Mouse (Mus musculus) Patski (cell line): ENCODE results near the gene Arl3. TPM values are rescaled to one million over a fixed set of nuclear protein-coding genes. Genes with fewer than 3 reads are reported as not detected.

Experiments
- ATAC-seq: fragments of 100-300 bp; one replicate; pipeline ENCODE4 v1.8.0; 2021
- CTCF ChIA-PET: fragments of 350-600 bp; sonication (Branson Sonifier 250); formaldehyde crosslinking; loops from one replicate; lab custom pipeline; 2022; ENCODE audit warnings: inconsistent platforms; lab: Charles Lee
- POLR2A ChIA-PET: fragments of 350-600 bp; sonication (Branson Sonifier 250); formaldehyde crosslinking; loops from one replicate; lab custom pipeline; 2022; ENCODE audit warnings: antibody characterized with exemption, inconsistent platforms; lab: Charles Lee
- DNase-seq: peaks from one replicate; pipeline ENCODE4 v3.0.0-alpha.2; 2011; ENCODE audit warnings: low read depth, low spot score
- H3K27me3 ChIP-seq: fragments of 371-371 bp; one replicate; pipeline ENCODE4 v1.5.1; 2021
- CTCF ChIP-seq: fragments of 100-300 bp; IDR thresholded peaks from one replicate; pipeline ENCODE4 v1.5.1; 2021
- in situ Hi-C: fragments of 300-500 bp; cut with MboI; formaldehyde crosslinking; loops from 3 replicates; pipeline ENCODE4 v1.11.1; 2018; ENCODE audit warnings: low pct_unique_long_range_greater_than_20kb, mixed read lengths
- polyA plus RNA-seq: library from polyadenylated mRNA; unstranded; gene quantifications from one replicate; pipeline ENCODE4 v1.2.3, GENCODE M21; 2021

The Arl3 gene
- 187 TPM for polyA plus RNA-seq

GRCm38 (mm10) chr19:46572951-46573937 lies at the start of gene Arl3, which contains the start of gene Sfxn2:
Gene Arl3, minus strand, starts transcription at chr19:46573198.
Gene Sfxn2, plus strand, starts transcription at chr19:46573365.
- DNase-seq (peak; percentile 69), ATAC-seq (peak; percentile 91)
- H3K27me3 ChIP-seq = no peaks in the 10 kb centered on the region
- CTCF ChIA-PET = interaction anchor here (0.8 to 1.5 kb wide), 3 partner anchors 15 to 26 kb away, joined by 3 to 4 read pairs (median 3); no protein-coding TSS in a partner anchor
- TF ChIP-seq CTCF = no peak
- in situ Hi-C loops = no loop called here
- POLR2A ChIA-PET = no interaction called here

- POLR2A ChIA-PET = interaction anchor here (0.6 kb wide), 1 partner anchor 21 kb away, joined by 3 read pairs; no protein-coding TSS in a partner anchor
- CTCF ChIA-PET = no interaction called here
- DNase-seq (no peak), ATAC-seq (peak; percentile 23)
- H3K27me3 ChIP-seq = no peaks in the 10 kb centered on the region
- TF ChIP-seq CTCF = no peak
- in situ Hi-C loops = no loop called here
Measured at GRCm38 (mm10) chr19:46622659-46623193, 49.7 kb upstream of the Arl3 start.

- TF ChIP-seq CTCF = no peak
- in situ Hi-C loops = no loop called here
- ATAC-seq (no peak), DNase-seq (no peak)
- no peaks in the 10 kb centered on the region for H3K27me3 ChIP-seq
- CTCF ChIA-PET = no interaction called here
- POLR2A ChIA-PET = interaction anchor here (0.6 kb wide), 2 partner anchors 20 to 144 kb away, joined by 3 to 4 read pairs; no protein-coding TSS in a partner anchor
Measured at GRCm38 (mm10) chr19:46621236-46622183, 48.5 kb upstream of the Arl3 start.

- POLR2A ChIA-PET = no interaction called here
- no peak for ATAC-seq
- TF ChIP-seq CTCF = no peak
- in situ Hi-C loops = no loop called here
- H3K27me3 ChIP-seq = no peaks in the 10 kb centered on the region
- no peak for DNase-seq
- CTCF ChIA-PET = interaction anchor here (0.9 to 1.7 kb wide), 3 partner anchors 17 to 33 kb away, joined by 3 to 4 read pairs (median 3); no protein-coding TSS in a partner anchor
Measured at GRCm38 (mm10) chr19:46620016-46620808, 47.2 kb upstream of the Arl3 start.

GRCm38 (mm10) chr19:46619518-46619917 lies 46.5 kb upstream of the Arl3 start:
- DNase-seq (no peak), ATAC-seq (no peak)
- in situ Hi-C loops = no loop called here
- CTCF ChIA-PET = interaction anchor here (1.7 kb wide), 1 partner anchor 31 kb away, joined by 4 read pairs; no protein-coding TSS in a partner anchor
- TF ChIP-seq CTCF = no peak
- POLR2A ChIA-PET = no interaction called here
- no peaks in the 10 kb centered on the region for H3K27me3 ChIP-seq

GRCm38 (mm10) chr19:46619001-46619400 lies 46.0 kb upstream of the Arl3 start:
- H3K27me3 ChIP-seq = no peaks in the 10 kb centered on the region
- in situ Hi-C loops = no loop called here
- POLR2A ChIA-PET = no interaction called here
- DNase-seq (no peak), ATAC-seq (no peak)
- TF ChIP-seq CTCF = no peak
- CTCF ChIA-PET = interaction anchor here (1.3 to 1.7 kb wide), 2 partner anchors 11 to 31 kb away, joined by 4 read pairs; no protein-coding TSS in a partner anchor

- no peak for TF ChIP-seq CTCF
- H3K27me3 ChIP-seq = no peaks in the 10 kb centered on the region
- POLR2A ChIA-PET = no interaction called here
- CTCF ChIA-PET = interaction anchor here (1.3 kb wide), 2 partner anchors 10 to 12 kb away, joined by 4 read pairs; no protein-coding TSS in a partner anchor
- no peak for DNase-seq
- ATAC-seq = no peak
- in situ Hi-C loops = no loop called here
Measured at GRCm38 (mm10) chr19:46618322-46618721, 45.3 kb upstream of the Arl3 start.

- ATAC-seq (no peak), DNase-seq (no peak)
- no peak for TF ChIP-seq CTCF
- in situ Hi-C loops = no loop called here
- CTCF ChIA-PET = interaction anchor here (1.3 kb wide), 1 partner anchor 11 kb away, joined by 4 read pairs; no protein-coding TSS in a partner anchor
- H3K27me3 ChIP-seq = no peaks in the 10 kb centered on the region
- POLR2A ChIA-PET = interaction anchor here (0.6 kb wide), 1 partner anchor 16 kb away, joined by 4 read pairs; no protein-coding TSS in a partner anchor
Measured at GRCm38 (mm10) chr19:46617361-46617760, 44.4 kb upstream of the Arl3 start.

- ATAC-seq (no peak), DNase-seq (no peak)
- CTCF ChIA-PET = interaction anchor here (0.7 kb wide), 1 partner anchor 36 kb away, joined by 3 read pairs; no protein-coding TSS in a partner anchor
- H3K27me3 ChIP-seq = no peaks in the 10 kb centered on the region
- in situ Hi-C loops = no loop called here
- TF ChIP-seq CTCF = no peak
- POLR2A ChIA-PET = no interaction called here
Measured at GRCm38 (mm10) chr19:46616378-46616777, 43.4 kb upstream of the Arl3 start.
